Mouse (Mus musculus) thymus, postnatal 10 days (tissue): ENCODE results near the gene Dus2.
"Not testable (repeated sequence)": the region's sequence is repeated elsewhere in the genome, so short reads cannot be mapped to it uniquely, and the experiment has no call there.

Source experiments
- DNase-seq, 2 experiments: peaks; one replicate each; pipeline ENCODE4 v3.0.0; 2021; ENCODE audit warnings: low spot score in 2 of 2

Dus2 gene

GRCm38 (mm10) chr8:105990856-105991387 lies at the start of gene Dus2:
Gene Dus2, plus strand, starts transcription at chr8:105991337.
- peak; percentile 75 to 95 for DNase-seq

DNA sequence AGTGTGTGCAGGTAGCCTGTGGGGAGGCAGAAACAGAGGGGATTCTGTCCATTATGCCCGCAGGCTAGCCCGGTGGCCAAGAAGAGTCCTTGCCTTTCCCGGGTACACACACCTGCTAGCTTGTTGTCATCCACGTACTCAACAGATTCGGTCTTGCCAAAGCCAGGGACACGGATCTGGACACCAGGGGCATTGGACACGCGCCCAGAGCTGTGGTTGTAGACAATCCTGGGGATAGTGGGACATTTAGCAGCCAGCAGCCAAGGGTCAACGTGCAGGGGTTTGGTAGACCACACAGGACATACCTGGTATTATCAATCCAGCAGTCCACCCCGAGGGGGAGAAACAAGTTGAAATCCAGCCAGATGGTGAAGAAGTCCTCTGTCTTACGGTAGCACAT lies 49.1 kb upstream of the Dus2 start:
- DNase-seq: no peak

DNA sequence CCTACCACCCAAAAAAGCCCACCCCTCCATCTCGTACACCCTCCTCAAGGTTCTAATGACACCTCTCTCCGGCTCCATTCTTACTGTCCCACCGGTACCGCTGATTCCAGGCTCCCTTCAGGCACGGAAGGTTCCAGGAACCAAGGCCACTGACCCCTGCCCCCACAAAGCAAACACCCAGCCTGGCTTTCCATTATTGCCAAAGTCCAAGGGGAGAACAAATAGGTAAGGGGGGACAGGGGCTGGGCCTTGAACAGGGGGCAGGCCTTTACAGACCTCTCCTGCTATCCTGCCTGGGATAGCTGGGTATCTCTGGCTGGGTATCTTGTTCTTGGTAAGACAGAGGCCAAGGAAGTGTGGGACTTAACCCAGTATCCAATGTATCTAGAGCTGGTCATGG lies 48.6 kb upstream of the Dus2 start:
- no peak for DNase-seq

DNA sequence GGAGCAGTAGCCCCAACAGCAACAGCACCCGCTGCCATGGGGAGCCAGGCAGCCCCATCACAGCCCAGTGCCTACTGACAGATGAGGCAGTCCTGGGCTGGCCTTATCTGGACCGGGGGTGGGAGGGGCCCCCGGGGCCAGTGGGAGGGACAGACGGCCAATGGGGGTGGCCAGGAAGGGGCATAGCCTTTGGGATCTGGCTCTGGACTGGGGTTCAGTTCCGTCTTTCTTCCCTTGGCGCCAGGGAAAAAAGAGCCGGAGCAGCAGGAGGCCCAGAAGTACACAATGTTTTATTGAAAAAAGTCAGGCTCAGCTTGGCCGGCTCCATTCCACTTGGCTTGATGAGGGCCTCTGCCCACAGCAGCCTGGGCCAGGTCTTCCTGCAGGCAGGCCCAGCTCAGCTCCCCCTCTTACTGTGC lies 47.8 kb upstream of the Dus2 start, which contains the start of gene Lcat:
Gene Lcat, minus strand, starts transcription at position 62 of the 419 bp plus-strand sequence.
- DNase-seq: no peak

DNA sequence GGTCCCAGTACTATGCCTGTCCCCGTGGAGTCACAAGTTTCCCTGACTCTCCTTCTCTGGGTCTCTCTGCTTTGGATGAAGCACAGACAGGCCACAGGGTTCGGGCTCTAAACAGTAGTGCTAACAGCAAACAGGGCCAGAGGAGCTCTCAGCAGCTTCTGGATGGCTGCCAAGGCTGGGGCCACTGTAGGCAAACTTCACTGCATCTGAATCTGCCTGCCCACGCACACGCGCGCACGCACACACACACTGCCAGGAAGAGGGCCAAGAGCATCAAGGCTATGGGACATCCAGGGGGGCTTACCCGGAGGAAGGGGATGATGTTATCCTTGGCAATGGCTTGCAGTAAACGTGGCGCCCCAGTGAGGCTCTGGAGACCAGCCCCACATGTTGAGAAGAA lies 41.8 kb upstream of the Dus2 start:
- DNase-seq: no peak

DNA sequence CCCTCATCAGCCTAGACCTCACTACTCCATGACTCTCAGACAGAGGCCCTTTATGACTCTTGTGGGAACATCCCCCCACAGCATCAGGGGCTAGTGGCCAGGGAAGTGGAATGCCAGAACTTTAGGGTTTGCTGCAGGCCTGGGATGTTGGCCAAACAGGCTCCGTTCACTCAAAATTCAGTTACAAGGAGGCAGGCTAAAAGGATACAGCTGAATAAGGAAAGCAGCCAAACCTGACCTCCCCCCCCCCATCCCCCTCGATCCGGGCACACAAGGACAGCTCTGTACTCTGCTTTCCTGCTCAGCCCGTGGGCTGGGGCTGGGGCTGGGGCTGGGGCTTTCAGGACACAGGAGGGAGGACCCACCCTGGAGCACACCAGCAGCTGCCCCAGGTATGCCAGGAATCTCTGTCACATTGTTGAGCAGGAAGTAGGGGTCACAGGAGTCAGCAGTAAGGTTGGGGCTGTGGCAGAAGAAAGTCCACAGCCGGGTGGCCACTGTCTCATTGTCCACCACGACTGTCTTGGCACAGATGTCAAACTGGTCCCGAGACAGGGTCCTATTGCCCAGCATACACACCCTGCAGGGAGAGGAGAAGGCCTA lies 40.0 kb upstream of the Dus2 start:
- DNase-seq: no peak

DNA sequence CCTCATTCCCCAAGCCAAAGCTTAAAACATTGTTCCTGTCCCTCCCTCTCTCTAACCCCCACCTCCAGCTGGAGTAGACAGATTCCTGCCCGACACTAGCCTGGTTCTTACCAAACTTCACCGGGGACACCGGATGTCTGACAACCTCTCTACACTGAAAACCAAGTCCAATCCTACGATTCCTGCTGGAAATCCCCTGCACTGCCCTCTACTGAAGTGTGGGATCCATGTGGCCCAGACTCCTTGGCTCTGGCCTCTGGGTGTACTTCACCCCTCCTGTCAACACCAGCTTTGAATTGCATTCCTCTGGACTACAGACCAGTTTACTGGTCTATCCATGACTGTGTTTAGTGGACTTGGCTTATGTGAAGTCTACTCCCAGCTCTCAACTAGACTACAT lies 34.6 kb upstream of the Dus2 start:
- DNase-seq: no peak

GRCm38 (mm10) chr8:105957813-105958212 lies 33.3 kb upstream of the Dus2 start:
- DNase-seq: no peak

DNA sequence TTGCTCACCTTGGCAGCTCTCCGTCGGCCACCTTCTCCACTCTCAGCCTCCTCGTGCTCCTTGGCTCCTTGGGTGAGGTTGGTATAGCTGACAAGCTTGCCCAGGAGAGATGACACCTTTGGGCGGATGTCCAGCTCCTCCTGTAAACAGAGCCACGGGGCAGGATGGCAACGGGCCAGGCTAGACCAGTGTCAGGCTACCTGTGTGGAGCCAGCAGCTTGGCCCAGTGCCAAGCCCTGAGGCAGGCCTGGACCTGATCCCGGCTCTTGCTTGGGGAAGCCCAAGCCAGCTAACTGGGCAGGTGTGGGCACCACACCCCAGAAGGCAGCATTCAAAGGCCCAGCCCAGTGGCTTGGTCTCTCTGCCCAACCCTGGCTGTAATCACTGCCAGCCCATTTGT lies 31.8 kb upstream of the Dus2 start:
- no peak for DNase-seq

DNA sequence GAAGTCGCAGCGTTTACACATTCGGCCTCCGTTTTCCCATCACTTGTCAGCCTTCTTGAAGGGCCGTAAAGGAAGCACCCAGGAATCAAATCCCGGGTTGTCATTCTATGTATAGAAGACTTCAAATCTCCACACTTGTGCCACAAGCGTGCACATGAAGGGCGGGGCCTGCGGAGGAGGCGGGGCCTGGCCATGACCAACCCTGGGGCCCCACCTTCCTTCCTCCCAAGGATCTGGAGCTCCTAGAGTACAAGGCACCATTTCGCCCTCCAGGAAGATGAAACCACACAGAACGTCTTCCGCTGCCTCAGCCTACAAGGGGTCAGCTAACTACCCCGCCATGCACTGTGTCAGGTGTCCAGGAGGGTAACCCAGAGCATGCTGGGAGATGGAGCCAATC lies 30.0 kb upstream of the Dus2 start:
- no peak for DNase-seq

- DNase-seq: no peak
Measured at GRCm38 (mm10) chr8:105961536-105961935, 29.6 kb upstream of the Dus2 start.

DNA sequence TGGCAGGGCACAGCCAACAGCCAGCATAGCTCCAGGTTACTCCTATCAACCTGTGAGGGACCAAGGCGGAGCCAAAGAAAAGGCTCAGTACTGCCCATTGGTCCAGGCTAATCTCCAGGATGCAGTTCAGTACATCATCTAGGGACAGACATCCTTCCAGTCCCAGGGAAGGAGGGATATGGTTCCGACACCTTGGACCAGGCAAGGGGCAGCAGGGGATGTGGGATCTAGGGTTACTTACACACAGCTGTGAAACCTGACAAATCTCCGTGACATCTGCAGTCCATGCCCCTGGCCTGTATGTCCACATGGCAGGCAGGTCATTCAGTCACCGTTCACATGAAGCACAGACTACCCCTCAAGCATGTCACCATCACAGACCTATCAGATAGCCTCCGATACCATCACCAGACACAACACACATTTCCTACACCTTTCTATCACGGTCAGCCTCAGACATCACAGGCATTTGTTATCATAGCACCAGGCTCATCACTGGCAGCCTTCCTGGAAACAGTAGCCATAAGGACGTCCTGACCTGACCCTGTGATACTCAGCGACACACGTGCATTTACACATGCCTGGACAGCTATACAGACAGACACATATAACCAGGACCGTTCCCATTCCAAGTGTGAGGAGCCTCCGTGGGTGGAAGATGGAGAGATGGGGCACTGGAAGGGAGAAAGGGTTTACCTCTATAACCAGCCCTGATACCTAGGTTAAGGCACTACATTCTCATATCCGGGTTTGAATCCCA lies 26.5 kb upstream of the Dus2 start:
- no peak for DNase-seq

DNA sequence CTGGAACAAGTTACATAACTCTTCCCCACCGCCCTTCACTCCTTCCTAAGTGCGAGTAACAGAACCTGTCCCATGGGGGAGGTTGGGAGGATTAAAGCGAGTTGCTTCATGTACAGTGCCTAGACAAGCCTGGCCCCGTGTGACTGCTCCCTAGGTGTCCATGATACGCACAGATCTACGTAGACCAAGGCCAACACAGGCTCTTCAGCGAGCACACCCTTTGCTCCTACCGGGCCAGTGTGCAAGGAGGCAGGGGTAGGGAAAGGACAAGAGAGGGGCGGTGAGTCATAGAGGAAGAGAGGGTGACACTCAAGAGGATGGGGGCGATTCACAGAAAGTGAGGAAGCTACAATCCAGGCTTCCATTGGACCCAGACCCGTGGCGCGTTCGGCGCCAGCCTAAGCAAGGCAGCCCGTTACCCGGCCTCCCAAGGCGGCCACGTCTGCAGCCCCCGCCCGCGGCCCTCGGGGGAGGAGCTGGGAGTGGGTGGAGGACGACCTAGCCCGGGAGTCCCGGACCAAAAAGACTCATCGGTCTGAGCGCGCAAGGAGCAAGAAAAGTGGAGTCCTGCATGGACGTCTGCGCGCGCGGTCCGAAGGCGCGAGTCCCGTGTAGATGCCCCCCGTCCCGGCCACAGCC lies 25.8 kb upstream of the Dus2 start:
- DNase-seq: peak; percentile 50 to 59

DNA sequence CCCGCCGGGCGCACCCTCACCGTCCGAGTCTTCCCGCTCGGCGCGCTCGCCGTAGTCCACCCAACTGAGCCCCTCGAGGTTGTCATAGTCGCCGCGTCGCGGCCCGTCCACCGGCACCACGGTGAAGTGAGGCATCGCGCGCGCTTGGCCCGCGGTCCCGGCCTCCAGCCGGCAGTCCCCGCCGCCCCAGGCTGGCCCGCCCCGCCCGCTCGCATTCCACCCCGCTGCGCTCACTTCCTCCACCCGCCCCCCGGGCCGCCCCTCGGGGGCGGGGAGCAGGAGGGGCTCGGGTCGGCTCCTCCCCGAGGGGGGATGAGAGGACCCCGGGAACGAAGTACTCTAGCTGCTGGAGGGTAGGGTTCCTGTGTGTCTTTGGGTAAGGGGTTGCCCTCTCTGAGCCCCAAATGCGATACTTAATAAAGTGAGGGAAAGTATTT lies 25.2 kb upstream of the Dus2 start, which contains the start of gene Slc12a4:
Gene Slc12a4, minus strand, starts transcription at position 193 of the 437 bp plus-strand sequence.
- peak; percentile 79 to 87 for DNase-seq

- peak in 1 of 2 experiments; percentile 42 for DNase-seq
Measured at GRCm38 (mm10) chr8:105966692-105967311, 24.3 kb upstream of the Dus2 start.

DNA sequence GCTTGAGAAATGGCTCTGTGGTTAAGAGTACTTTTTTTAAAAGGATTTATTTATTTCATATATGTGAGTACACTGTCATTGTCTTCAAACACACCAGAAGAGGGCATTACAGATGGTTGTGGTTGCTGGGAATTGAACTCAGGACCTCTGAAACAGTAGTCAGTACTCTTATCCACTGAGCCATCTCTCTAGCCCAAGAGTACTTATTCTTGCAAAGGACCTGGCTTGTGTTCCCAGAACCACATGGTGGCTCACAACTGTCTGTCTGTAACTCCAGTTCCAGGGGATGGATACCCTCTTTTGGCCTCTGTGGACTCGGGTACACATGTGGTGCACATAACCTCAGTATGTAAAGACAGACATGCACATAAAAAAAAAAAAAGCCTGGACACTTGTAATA lies 21.8 kb upstream of the Dus2 start:
- no peak for DNase-seq

- no peak for DNase-seq
Measured at GRCm38 (mm10) chr8:105971019-105971720, 20.0 kb upstream of the Dus2 start.

GRCm38 (mm10) chr8:105975363-105975762 lies 15.8 kb upstream of the Dus2 start:
- DNase-seq: no peak

- DNase-seq: no peak
Measured at GRCm38 (mm10) chr8:105979325-105979724, 11.8 kb upstream of the Dus2 start, which contains the start of gene Dpep3. Gene Dpep3, minus strand, starts transcription at chr8:105979429.

- no peak for DNase-seq
Measured at GRCm38 (mm10) chr8:105981146-105981545, 10.0 kb upstream of the Dus2 start.

DNA sequence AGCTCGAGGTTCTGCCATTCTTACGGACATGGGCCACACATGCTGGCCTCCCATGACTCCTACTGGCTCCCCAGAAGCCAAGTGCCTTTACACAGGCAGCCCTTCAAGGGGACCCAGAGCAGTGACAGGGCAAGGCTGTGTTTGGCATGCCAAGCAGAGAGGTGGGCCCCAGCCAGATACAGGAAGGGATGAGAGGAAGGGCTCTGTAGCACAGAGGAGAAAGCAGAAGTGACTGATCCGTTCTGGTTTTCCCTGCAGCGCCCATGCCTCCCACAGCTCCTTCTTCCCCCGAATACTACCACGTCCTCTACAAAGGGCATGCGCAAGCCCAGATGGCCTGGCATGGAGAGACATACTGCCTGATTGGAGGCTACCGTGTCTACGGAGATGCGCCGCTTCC lies 7.7 kb upstream of the Dus2 start:
- DNase-seq: not testable (repeated sequence)
